Mouse (Mus musculus) intestine, postnatal 0 days (tissue): ENCODE data around the gene Dnajc3. TPM values are rescaled to one million over a fixed set of nuclear protein-coding genes. Genes with fewer than 3 reads are reported as not detected.
"Not testable (repeated sequence)": the region's sequence is repeated elsewhere in the genome, so short reads cannot be mapped to it uniquely, and the experiment has no call there.

ENCODE experiments used
- ATAC-seq: fragments of 200-750 bp; cut with Nextera tagmentation; 2 replicates; pipeline ENCODE4 v1.8.0; 2017; ENCODE audit warnings: mild to moderate bottlenecking, moderate TSS enrichment, moderate library complexity
- H3K27ac ChIP-seq: fragments of 300-500 bp; sonication (generic); 2 replicates; pipeline ENCODE4 v1.5.1; 2014; ENCODE audit warnings: mild to moderate bottlenecking, low read depth, low read length, moderate library complexity
- H3K27me3 ChIP-seq: fragments of 300-500 bp; sonication (generic); replicated peaks from 2 replicates; pipeline ENCODE4 v1.6.1; 2014; ENCODE audit warnings: low read length, mixed read lengths; ENCODE audit not compliant: control insufficient read depth, insufficient read depth
- H3K36me3 ChIP-seq: fragments of 300-500 bp; sonication (generic); 2 replicates; pipeline ENCODE4 v1.6.1; 2014; ENCODE audit warnings: mild to moderate bottlenecking, moderate library complexity; ENCODE audit not compliant: control insufficient read depth, insufficient read depth
- H3K4me1 ChIP-seq: fragments of 300-500 bp; sonication (generic); replicated peaks from 2 replicates; pipeline ENCODE4 v1.6.1; 2014; ENCODE audit warnings: antibody characterized with exemption, low read length, mixed read lengths; ENCODE audit not compliant: control insufficient read depth, insufficient read depth
- H3K4me2 ChIP-seq: fragments of 300-500 bp; sonication (generic); replicated peaks from 2 replicates; pipeline ENCODE4 v1.6.1; 2014; ENCODE audit warnings: low read depth, mild to moderate bottlenecking, moderate library complexity
- H3K4me3 ChIP-seq: fragments of 300-500 bp; sonication (generic); 2 replicates; pipeline ENCODE4 v1.5.1; 2014; ENCODE audit warnings: low read depth, low read length
- H3K9ac ChIP-seq: fragments of 300-500 bp; sonication (generic); 2 replicates; pipeline ENCODE4 v1.6.1; 2014; ENCODE audit warnings: mild to moderate bottlenecking, low read depth, low read length
- H3K9me3 ChIP-seq: fragments of 300-500 bp; sonication (generic); 2 replicates; pipeline ENCODE4 v1.6.1; 2016; ENCODE audit warnings: mixed run types; ENCODE audit not compliant: control insufficient read depth
- CTCF ChIP-seq: sonication (generic); IDR thresholded peaks from 2 replicates; pipeline ENCODE4 v1.5.1; 2016; ENCODE audit warnings: low read depth, mild to moderate bottlenecking, control low read depth, antibody characterized with exemption, moderate library complexity
- WGBS: fragments of 180-500 bp; shearing (Covaris S2); extraction: QIAGEN DNeasy Blood & Tissue Kit; methylation state at CpG from one replicate; pipeline ENCODE4 v1.1.7; 2014; 5-methylcytosine and 5-hydroxymethylcytosine counted together
- polyA plus RNA-seq: library from polyadenylated mRNA; unstranded; fragments of >200 nt; fragmentation: Nextera tagmentation; extraction: Ambion mirVana; gene quantifications from 2 replicates; pipeline ENCODE4 v1.2.1, GENCODE M21; 2015

The Dnajc3 gene
- polyA plus RNA-seq, 1 experiment from 2014 or later, result 38.1 TPM

DNA sequence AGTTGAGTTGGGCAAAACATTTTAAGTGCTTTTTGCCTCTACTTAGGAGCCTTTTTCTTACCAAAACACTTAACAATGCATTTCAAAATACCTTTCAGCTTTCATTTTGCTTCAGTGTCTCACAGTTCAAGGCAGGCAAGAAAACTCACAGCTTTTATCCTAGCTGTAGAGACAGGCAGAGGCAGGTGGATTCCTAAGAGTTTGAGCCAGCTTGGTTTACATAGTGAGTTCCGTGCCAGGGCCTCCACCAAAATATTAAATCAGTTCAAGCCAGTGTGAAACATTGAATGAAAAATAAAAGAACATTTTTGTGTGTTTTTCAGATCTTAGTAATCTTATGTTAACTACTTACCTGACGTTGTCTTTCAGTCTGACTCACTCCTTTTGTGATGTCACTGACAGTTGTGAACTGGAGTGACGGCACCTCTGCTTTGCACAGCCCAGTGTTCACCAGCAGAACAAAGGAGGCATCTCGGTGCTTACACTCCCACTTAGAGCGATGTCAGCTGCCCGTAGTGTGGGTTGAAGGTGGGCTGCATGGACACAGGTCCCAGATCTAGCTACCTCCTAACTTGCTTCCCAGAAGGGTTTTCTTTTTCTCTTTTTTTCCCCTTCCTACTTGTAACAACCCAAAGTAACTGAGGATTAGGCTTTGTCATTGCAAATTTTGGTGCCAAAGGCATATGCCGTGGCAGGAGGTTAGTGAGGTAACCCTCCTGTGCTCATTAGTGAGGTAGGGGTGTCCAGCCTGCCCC lies 42.0 kb downstream of the Dnajc3 start:
- Histone ChIP-seq H3K27ac (no peak overlapping the region), H3K4me2 (no peak overlapping the region), H3K4me1 (no peaks in the 10 kb centered on the region), H3K9ac (no peak overlapping the region), H3K36me3 (peaks cover 54% of the 10 kb centered on the region), H3K4me3 (no peak overlapping the region), H3K9me3 (no peaks in the 10 kb centered on the region), H3K27me3 (no peaks in the 10 kb centered on the region)
- TF ChIP-seq CTCF, result no peak
- ATAC-seq, result no peak
- 83% methylated on average over 7 of the region's 7 CpGs for WGBS

GRCm38 (mm10) chr14:118980358-118980757 lies 42.6 kb downstream of the Dnajc3 start:
- peaks cover 48% of the 10 kb centered on the region for H3K36me3 ChIP-seq
- no peaks in the 10 kb centered on the region for H3K4me1 ChIP-seq
- no peak overlapping the region for H3K9ac ChIP-seq
- no peak overlapping the region for H3K4me3 ChIP-seq
- no peak for ATAC-seq
- H3K27ac ChIP-seq, result no peak overlapping the region
- no peak for TF ChIP-seq CTCF
- no peaks in the 10 kb centered on the region for H3K27me3 ChIP-seq
- H3K4me2 ChIP-seq, result no peak overlapping the region
- no peaks in the 10 kb centered on the region for H3K9me3 ChIP-seq
- WGBS, result 55% methylated on average over 5 of the region's 5 CpGs

DNA sequence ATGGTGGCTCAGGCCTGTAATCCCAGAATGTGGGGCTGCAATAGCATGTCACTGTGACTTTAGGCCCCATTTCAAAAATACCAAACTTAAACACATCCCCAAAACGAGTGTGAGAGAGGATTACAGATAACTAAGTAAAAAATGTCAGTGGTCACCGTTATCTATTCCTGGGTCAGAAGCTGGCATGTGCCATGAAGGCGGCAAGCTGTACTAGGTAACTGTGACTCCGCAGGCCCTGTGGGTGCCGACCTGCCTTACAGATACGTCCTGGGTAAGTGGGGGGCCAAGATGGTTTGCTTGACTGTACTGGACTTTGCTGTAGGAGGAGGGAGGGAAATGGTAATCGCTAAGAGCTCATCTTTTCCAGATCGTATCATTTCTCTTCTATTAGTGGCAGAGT lies 43.1 kb downstream of the Dnajc3 start:
- H3K4me1 ChIP-seq, result no peaks in the 10 kb centered on the region
- H3K9ac ChIP-seq, result no peak overlapping the region
- no peak overlapping the region for H3K4me3 ChIP-seq
- peaks cover 43% of the 10 kb centered on the region for H3K36me3 ChIP-seq
- no peaks in the 10 kb centered on the region for H3K9me3 ChIP-seq
- TF ChIP-seq CTCF, result no peak
- no peak overlapping the region for H3K4me2 ChIP-seq
- WGBS, result 85% methylated on average over 8 of the region's 8 CpGs
- H3K27me3 ChIP-seq, result no peaks in the 10 kb centered on the region
- ATAC-seq, result no peak
- no peak overlapping the region for H3K27ac ChIP-seq

GRCm38 (mm10) chr14:118981711-118982428 lies 44.1 kb downstream of the Dnajc3 start:
- WGBS, result 63% methylated on average over 6 of the region's 6 CpGs
- not testable (repeated sequence) for H3K27me3 ChIP-seq, H3K4me3 ChIP-seq, H3K4me2 ChIP-seq, H3K9me3 ChIP-seq, H3K27ac ChIP-seq, ATAC-seq, H3K4me1 ChIP-seq, H3K9ac ChIP-seq
- H3K36me3 ChIP-seq, result peaks cover 33% of the 10 kb centered on the region

GRCm38 (mm10) chr14:118982429-118983045 lies 44.8 kb downstream of the Dnajc3 start:
- H3K4me3 ChIP-seq, H3K27me3 ChIP-seq, H3K27ac ChIP-seq, H3K4me1 ChIP-seq, ATAC-seq, H3K9me3 ChIP-seq, H3K9ac ChIP-seq, H3K4me2 ChIP-seq: not testable (repeated sequence)
- WGBS, result 75% methylated on average over 11 of the region's 11 CpGs
- H3K36me3 ChIP-seq, result peaks cover 27% of the 10 kb centered on the region

DNA sequence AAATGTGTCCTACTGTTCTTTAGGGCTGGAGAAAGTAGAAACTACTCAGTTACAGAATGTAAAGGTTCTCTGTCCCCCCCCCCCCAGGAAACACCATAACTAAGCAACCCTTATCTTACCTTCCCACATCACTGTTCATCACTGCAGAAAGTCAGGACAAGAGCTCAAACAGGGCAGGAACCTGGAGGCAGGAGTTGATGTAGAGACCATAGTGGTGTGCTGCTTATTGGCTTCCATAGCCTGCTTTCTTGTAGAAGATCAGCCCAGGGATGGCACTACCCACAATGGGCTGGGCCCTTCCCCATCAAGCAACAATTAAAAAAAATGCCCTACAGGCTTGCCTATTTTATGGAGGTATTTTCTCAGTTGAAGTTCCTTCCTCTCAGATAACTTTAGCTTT lies 45.6 kb downstream of the Dnajc3 start:
- no peaks in the 10 kb centered on the region for H3K27me3 ChIP-seq
- no peak for TF ChIP-seq CTCF
- H3K4me3 ChIP-seq, result no peak overlapping the region
- no peak overlapping the region for H3K9ac ChIP-seq
- H3K4me2 ChIP-seq, result no peak overlapping the region
- ATAC-seq, result no peak
- no peaks in the 10 kb centered on the region for H3K9me3 ChIP-seq
- H3K27ac ChIP-seq, result no peak overlapping the region
- no peaks in the 10 kb centered on the region for H3K4me1 ChIP-seq
- H3K36me3 ChIP-seq, result peaks cover 18% of the 10 kb centered on the region
